Mouse (Mus musculus) heart, adult 2 months (tissue): Measurements from ENCODE around the gene Slc38a8.

ENCODE experiments used
- CTCF ChIP-seq: fragments of 200-600 bp; IDR thresholded peaks from 2 replicates; pipeline ENCODE4 v1.8.1; 2022; ENCODE audit warnings: antibody characterized with exemption, mild to moderate bottlenecking, moderate library complexity
- POLR2A ChIP-seq: fragments of 200-500 bp; IDR thresholded peaks from 2 replicates; pipeline ENCODE4 v1.6.1; 2011; ENCODE audit warnings: mild to moderate bottlenecking, low read depth, low read length, control low read depth; ENCODE audit not compliant: insufficient read depth

DNA sequence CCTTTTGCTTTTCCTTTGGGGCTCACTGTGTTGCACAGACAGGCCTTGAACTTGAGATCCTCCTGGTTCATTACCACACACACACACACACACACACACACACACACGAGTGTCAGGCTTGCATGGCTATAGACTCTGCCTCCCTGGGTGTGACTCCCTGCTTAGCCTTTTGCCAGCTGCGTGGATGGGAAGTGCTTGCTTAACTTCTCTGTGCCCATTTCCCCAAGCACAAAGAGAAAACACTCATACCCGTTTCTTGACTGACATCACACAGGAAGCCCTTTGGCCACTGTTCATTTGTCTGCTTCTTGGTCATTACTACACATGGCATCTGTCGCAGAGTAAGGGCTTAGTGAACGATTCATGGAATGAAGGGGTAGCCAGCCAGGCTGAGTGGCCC is 59.5 kb downstream of the Slc38a8 start:
- no peak for TF ChIP-seq CTCF
- no peak for TF ChIP-seq POLR2A
